Mouse (Mus musculus) cortical plate, adult 2 months (tissue): Measurements from ENCODE around the gene Dedd.

Experiments used
- CTCF ChIP-seq: fragments of 200-500 bp; IDR thresholded peaks from 2 replicates; pipeline ENCODE4 v1.5.1; 2011; ENCODE audit warnings: mild to moderate bottlenecking, control low read depth, low read length; ENCODE audit not compliant: insufficient read depth; ENCODE audit errors: extremely low read depth
- POLR2A ChIP-seq: fragments of 200-500 bp; IDR thresholded peaks from 2 replicates; pipeline ENCODE4 v1.6.1; 2011; ENCODE audit warnings: mild to moderate bottlenecking, low read length, control low read depth; ENCODE audit not compliant: insufficient read depth; ENCODE audit errors: extremely low read depth

DNA sequence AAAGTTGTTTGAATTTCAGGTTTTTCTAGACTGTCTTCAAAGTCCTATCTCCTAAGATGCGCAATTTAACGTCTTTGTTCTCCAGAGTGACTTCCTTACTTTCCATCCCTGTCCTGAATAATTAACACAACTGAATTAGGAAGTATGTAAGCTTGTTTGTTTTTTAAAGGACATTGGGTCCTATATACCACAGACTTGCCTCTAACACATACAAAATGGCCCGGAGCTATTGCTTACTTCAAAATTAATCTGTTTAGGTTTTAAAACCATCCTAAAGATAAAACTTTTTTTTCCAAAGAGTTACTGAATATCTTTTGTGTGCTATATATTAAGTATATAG is 33.9 kb upstream of the Dedd start:
- TF ChIP-seq CTCF (no peak), POLR2A (no peak)
